Mouse (Mus musculus) lung, embryonic 16.5 days (tissue): ENCODE measurements around the gene Mab21l2. TPM values are rescaled to one million over a fixed set of nuclear protein-coding genes. Genes with fewer than 3 reads are reported as not detected.

ENCODE experiments used
- ATAC-seq: fragments of 200-750 bp; cut with Nextera tagmentation; 2 replicates; pipeline ENCODE4 v1.8.0; 2017; ENCODE audit warnings: low read depth, mild to moderate bottlenecking, moderate library complexity
- H3K27ac ChIP-seq: fragments of 300-500 bp; sonication (generic); 2 replicates; pipeline ENCODE4 v1.5.1; 2014; ENCODE audit warnings: mild to moderate bottlenecking, control low read depth, low read length
- H3K27me3 ChIP-seq: fragments of 300-500 bp; sonication (generic); 2 replicates; pipeline ENCODE4 v1.6.1; 2014; ENCODE audit warnings: low read depth, low read length, mixed read lengths; ENCODE audit not compliant: control insufficient read depth, insufficient read depth
- H3K36me3 ChIP-seq: fragments of 300-500 bp; sonication (generic); 2 replicates; pipeline ENCODE4 v1.6.1; 2014; ENCODE audit warnings: low read length; ENCODE audit not compliant: control insufficient read depth, insufficient read depth
- H3K4me1 ChIP-seq: fragments of 300-500 bp; sonication (generic); replicated peaks from 2 replicates; pipeline ENCODE4 v1.6.1; 2014; ENCODE audit warnings: low read length, mixed read lengths; ENCODE audit not compliant: control insufficient read depth, insufficient read depth
- H3K4me2 ChIP-seq: fragments of 300-500 bp; sonication (generic); 2 replicates; pipeline ENCODE4 v1.6.1; 2014; ENCODE audit warnings: low read depth, low read length, control low read depth
- H3K4me3 ChIP-seq: fragments of 300-500 bp; sonication (generic); 2 replicates; pipeline ENCODE4 v1.5.1; 2014; ENCODE audit warnings: mild to moderate bottlenecking, low read length, control low read depth
- H3K9ac ChIP-seq: fragments of 300-500 bp; sonication (generic); 2 replicates; pipeline ENCODE4 v1.6.1; 2014; ENCODE audit warnings: low read length, control low read depth
- H3K9me3 ChIP-seq: fragments of 300-500 bp; sonication (generic); 2 replicates; pipeline ENCODE4 v1.6.1; 2016; ENCODE audit warnings: low read length; ENCODE audit not compliant: control insufficient read depth
- WGBS: fragments of 180-500 bp; shearing (Covaris S2); extraction: QIAGEN DNeasy Blood & Tissue Kit; methylation state at CpG from one replicate; pipeline ENCODE4 v1.1.7; 2014; 5-methylcytosine and 5-hydroxymethylcytosine counted together
- polyA plus RNA-seq: library from polyadenylated mRNA; unstranded; fragments of >200 nt; fragmentation: Nextera tagmentation; extraction: Ambion mirVana; gene quantifications from 2 replicates; pipeline ENCODE4 v1.2.1, GENCODE M21; 2015

Mab21l2 gene
- polyA plus RNA-seq, 1 experiment from 2014 or later = 0.53 TPM

DNA sequence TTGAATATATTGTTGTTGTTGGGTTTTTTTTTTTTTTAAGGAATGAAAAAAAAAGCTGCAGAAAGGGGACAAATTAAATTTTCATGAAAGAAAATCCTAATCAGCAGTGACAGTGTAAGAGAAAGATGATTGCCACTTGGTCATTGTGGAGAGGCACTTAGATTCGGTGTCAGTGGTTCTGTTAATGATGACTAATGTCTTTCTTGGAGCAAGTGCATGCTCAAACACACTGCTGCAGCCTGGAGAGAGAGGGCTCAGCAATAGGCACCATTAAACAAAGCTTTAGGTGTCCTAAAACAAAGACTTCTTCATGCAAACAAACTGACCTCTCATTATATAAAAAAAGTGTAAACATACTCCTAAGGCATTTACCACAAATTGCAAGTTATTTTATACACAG is 10.5 kb upstream of the Mab21l2 start:
- H3K9ac ChIP-seq = no peak overlapping the region
- 12% methylated on average over 1 of the region's 1 CpGs for WGBS
- no peak for ATAC-seq
- H3K9me3 ChIP-seq = no peaks in the 10 kb centered on the region
- no peaks in the 10 kb centered on the region for H3K27me3 ChIP-seq
- no peaks in the 10 kb centered on the region for H3K4me1 ChIP-seq
- no peak overlapping the region for H3K4me3 ChIP-seq
- H3K27ac ChIP-seq = no peak overlapping the region
- no peaks in the 10 kb centered on the region for H3K36me3 ChIP-seq
- H3K4me2 ChIP-seq = no peak overlapping the region

- ATAC-seq = no peak
- Histone ChIP-seq H3K9me3 (no peaks in the 10 kb centered on the region), H3K27ac (no peak overlapping the region), H3K4me1 (peaks cover 6% of the 10 kb centered on the region), H3K27me3 (peaks cover 21% of the 10 kb centered on the region), H3K36me3 (no peaks in the 10 kb centered on the region), H3K4me3 (no peak overlapping the region), H3K9ac (no peak overlapping the region), H3K4me2 (no peak overlapping the region)
- WGBS = 59% methylated on average over 5 of the region's 5 CpGs
Measured at GRCm38 (mm10) chr3:86552170-86552569, 3.7 kb upstream of the Mab21l2 start.

- H3K27me3 ChIP-seq = peaks cover 29% of the 10 kb centered on the region
- H3K4me1 ChIP-seq = peaks cover 16% of the 10 kb centered on the region
- no peak for ATAC-seq
- no peak overlapping the region for H3K27ac ChIP-seq
- H3K36me3 ChIP-seq = no peaks in the 10 kb centered on the region
- no peaks in the 10 kb centered on the region for H3K9me3 ChIP-seq
- H3K9ac ChIP-seq = no peak overlapping the region
- H3K4me3 ChIP-seq = no peak overlapping the region
- 29% methylated on average over 8 of the region's 8 CpGs for WGBS
- H3K4me2 ChIP-seq = no peak overlapping the region
Measured at GRCm38 (mm10) chr3:86551011-86551728, 2.7 kb upstream of the Mab21l2 start.

DNA sequence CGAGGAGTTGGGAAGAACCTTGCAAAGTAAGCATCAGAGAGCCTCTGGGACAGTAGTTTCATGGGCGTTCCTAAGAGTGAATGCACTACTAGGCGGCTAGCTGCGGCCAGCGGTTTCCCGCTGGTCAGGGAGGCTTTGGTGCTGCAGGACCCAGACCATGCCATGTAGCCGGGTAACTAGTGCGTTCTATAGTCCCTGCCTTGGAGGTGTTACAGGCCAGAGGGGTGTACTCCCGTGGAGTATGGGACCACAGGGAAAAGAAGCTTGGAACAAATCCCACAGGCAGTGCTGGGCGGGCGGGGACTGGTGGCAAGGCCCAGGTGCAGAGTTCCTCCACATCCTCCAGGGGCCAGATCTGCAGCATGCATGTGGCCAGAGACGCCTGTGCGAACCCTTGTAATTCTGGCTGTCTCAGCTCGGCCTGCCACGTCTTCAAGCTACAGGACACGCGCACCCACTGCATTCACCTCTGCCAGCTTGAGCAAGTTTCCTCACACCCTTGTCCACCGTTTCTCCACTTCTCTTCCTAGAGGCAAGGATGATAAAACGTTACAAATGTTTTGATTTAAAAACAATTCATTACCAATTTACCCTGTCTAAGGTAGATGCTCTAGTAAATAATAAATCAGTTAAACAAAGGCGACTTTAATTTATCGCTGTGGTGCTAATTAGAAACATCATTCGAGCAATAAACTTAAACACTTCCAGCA is 2.0 kb upstream of the Mab21l2 start:
- Histone ChIP-seq H3K4me1 (peaks cover 16% of the 10 kb centered on the region), H3K9me3 (no peaks in the 10 kb centered on the region), H3K27ac (no peak overlapping the region), H3K9ac (no peak overlapping the region), H3K4me3 (no peak overlapping the region), H3K4me2 (no peak overlapping the region), H3K36me3 (no peaks in the 10 kb centered on the region), H3K27me3 (peaks cover 32% of the 10 kb centered on the region)
- 0 out of 2 replicates have a peak, but pooled peaks have one; percentile 30 for ATAC-seq
- WGBS = 11% methylated on average over 22 of the region's 22 CpGs

- H3K27ac ChIP-seq = no peak overlapping the region
- ATAC-seq = peak; percentile 29; the same call in 1 of the 2 replicates
- 2% methylated on average over 42 of the region's 42 CpGs for WGBS
Measured at GRCm38 (mm10) chr3:86547251-86547791, 1.1 kb downstream of the Mab21l2 start.

DNA sequence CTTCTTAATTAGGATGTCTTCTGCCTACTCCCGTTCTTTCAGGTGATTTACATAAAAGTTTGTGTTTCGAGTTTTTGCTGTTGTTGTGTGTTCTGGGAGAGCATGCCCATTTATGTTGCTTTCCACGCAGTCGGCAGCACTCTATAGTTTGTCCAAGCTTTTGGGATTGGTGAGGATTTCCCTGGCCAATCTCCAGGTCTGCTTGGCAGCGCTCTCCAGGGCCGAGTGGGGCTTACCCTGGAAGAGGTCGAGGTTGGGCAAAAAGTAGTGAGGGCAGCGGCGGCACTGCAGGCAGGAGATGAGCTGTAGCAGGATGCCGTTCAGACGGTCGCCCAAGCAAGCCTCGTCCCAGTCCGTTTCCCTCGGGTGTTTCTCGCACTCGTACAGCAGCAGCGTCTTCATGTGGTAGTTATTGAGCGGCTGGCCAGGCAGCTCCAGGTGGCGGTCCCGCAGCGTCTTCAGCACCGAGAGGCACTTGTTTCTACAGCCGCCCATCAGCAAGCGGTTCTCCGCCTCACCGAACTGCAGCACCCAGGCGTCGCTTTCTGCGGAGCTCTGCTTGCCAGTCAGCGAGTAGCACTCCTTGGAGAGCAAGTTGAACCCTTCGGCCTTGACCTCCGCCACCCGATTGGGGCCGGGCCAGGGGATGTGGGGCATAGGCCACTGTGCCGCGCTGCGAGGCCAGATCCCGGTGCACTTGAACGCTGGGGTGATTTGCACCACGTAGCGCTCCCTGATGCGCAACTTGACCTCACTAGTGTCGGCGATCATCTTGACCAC is 1.8 kb downstream of the Mab21l2 start:
- Histone ChIP-seq H3K4me1 (peaks cover 16% of the 10 kb centered on the region), H3K27me3 (peaks cover 35% of the 10 kb centered on the region), H3K9me3 (no peaks in the 10 kb centered on the region), H3K36me3 (no peaks in the 10 kb centered on the region), H3K4me2 (peak overlapping the region; percentile 62), H3K27ac (no peak overlapping the region), H3K9ac (peak overlapping the region; percentile 15; the same call in 1 of the 2 replicates), H3K4me3 (peak overlapping the region; percentile 47)
- WGBS = under 1% methylated on average over 45 of the region's 45 CpGs
- ATAC-seq = peak; percentile 64

More at GRCm38 (mm10) chr3:86547251-86547791, 1.1 kb downstream of the Mab21l2 start:
- Histone ChIP-seq H3K4me2 (peak overlapping the region; percentile 62), H3K9me3 (no peaks in the 10 kb centered on the region), H3K9ac (no peak overlapping the region), H3K4me1 (peaks cover 16% of the 10 kb centered on the region), H3K4me3 (peak overlapping the region; percentile 47), H3K27me3 (peaks cover 35% of the 10 kb centered on the region), H3K36me3 (no peaks in the 10 kb centered on the region)

GRCm38 (mm10) chr3:86545945-86546344 is 2.5 kb downstream of the Mab21l2 start:
- H3K36me3 ChIP-seq = no peaks in the 10 kb centered on the region
- peak overlapping the region; percentile 62 for H3K4me2 ChIP-seq
- peaks cover 28% of the 10 kb centered on the region for H3K27me3 ChIP-seq
- no peaks in the 10 kb centered on the region for H3K9me3 ChIP-seq
- ATAC-seq = no peak
- H3K4me3 ChIP-seq = peak overlapping the region; percentile 47
- peaks cover 16% of the 10 kb centered on the region for H3K4me1 ChIP-seq
- H3K9ac ChIP-seq = no peak overlapping the region
- H3K27ac ChIP-seq = no peak overlapping the region
- WGBS = 38% methylated on average over 5 of the region's 5 CpGs

DNA sequence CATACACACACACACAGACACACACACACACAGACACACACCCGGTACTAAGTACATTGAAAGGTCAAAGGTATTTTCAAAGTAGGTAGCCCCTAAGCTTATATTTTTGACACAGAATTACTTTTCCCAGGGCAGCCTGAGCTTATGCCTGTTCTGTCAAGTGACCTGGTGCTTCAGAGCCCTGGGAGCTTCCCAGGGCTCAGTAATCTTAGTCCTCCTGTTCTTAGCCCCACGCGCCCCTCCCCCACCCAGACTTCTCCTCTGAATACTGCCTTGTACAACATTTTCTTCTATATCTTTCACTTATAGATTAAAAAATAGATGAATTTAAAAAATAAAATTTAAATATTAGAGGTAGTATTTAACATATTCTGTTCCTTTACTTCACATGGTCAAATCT is 3.6 kb downstream of the Mab21l2 start:
- no peaks in the 10 kb centered on the region for H3K9me3 ChIP-seq
- ATAC-seq = no peak
- no peaks in the 10 kb centered on the region for H3K36me3 ChIP-seq
- H3K4me3 ChIP-seq = no peak overlapping the region
- H3K27me3 ChIP-seq = peaks cover 26% of the 10 kb centered on the region
- H3K4me2 ChIP-seq = no peak overlapping the region
- H3K9ac ChIP-seq = no peak overlapping the region
- H3K27ac ChIP-seq = no peak overlapping the region
- 49% methylated on average over 3 of the region's 3 CpGs for WGBS
- peaks cover 16% of the 10 kb centered on the region for H3K4me1 ChIP-seq
